Comparison of ENCODE assay signal across 10 mouse cellular contexts in genomic region chr4:152547886-152548663, GRCm38 (mm10).
DNase-seq lines count a peak whose midpoint lies in the region; ATAC-seq lines count a peak whose summit lies in the region.
"Had no signal": no experiment of that assay in that cellular context is flagged by ENCODE, and none has a peak within 500 bp of the region (broad histone marks: within the 10 kb centered on the region; RNA-seq: fewer than 3 reads in every experiment).

No protein-coding gene starts in this region.

- peak overlapping the region; percentile 24 for H3K4me2 ChIP-seq in liver, embryonic 13.5 days

- H3K9me3 ChIP-seq in liver, embryonic 13.5 days (replicated peaks) = peaks cover 14% of the 10 kb centered on the region

- ATAC-seq in frontal cortex, adult (ENCODE audit: low TSS enrichment) = peak; percentile 60; the same call in 1 of the 2 replicates
- ATAC-seq in liver, embryonic 13.5 days (ENCODE audit: low read depth) = peak; percentile 78

- 34% methylated on average over 37 of the region's 37 CpGs for WGBS in liver, embryonic 13.5 days (ENCODE audit: insufficient replicate concordance)

- DNase-seq in frontal cortex, postnatal 25 days (ENCODE audit: low spot score in 2 of 2) = no peak
- DNase-seq in right cerebral cortex, postnatal 14 days = peak; percentile 58
- DNase-seq in right cerebral cortex, postnatal 10 days (ENCODE audit: low spot score in 2 of 2) = no peak
- DNase-seq in liver, embryonic 13.5 days = peak; percentile 28
- peak; percentile 13 for DNase-seq in yolk sac, embryonic 10.5 days (ENCODE audit: low spot score)
- no peak for DNase-seq in kidney, adult 11 months
- no peak for DNase-seq in cerebellum, postnatal 10 days
- DNase-seq: cerebellum, postnatal 36 days; gastrocnemius, postnatal 14 days had no signal

- no peaks in the 10 kb centered on the region for H3K36me3 ChIP-seq in liver, embryonic 13.5 days

- no peaks in the 10 kb centered on the region for H3K27me3 ChIP-seq in liver, embryonic 13.5 days

- H3K4me3 ChIP-seq in liver, embryonic 13.5 days (replicated peaks) = no peak overlapping the region

- peak overlapping the region; percentile 34; the same call in 1 of the 2 replicates for H3K27ac ChIP-seq in liver, embryonic 13.5 days

- H3K4me1 ChIP-seq in liver, embryonic 13.5 days (replicated peaks) = peaks cover 13% of the 10 kb centered on the region; the same call in 1 of the 2 replicates

- no peak overlapping the region for H3K9ac ChIP-seq in liver, embryonic 13.5 days

Comparison
In these comparisons a context has a peak if more than half of its experiments do, and no peak if none do; other contexts are left out.
1. DNase-seq: peak in right cerebral cortex, postnatal 14 days (single experiment), liver, embryonic 13.5 days (single experiment) and yolk sac, embryonic 10.5 days (single experiment); none in frontal cortex, postnatal 25 days (0 of 2), right cerebral cortex, postnatal 10 days (0 of 2), kidney, adult 11 months (single experiment) and cerebellum, postnatal 10 days (0 of 2).